Mouse (Mus musculus): ENCODE data around the gene Smim20. TPM values are rescaled to one million over a fixed set of nuclear protein-coding genes. Genes with fewer than 3 reads are reported as not detected.

The Smim20 gene
- polyA plus RNA-seq, 1 experiment: 45.9 TPM

DNA sequence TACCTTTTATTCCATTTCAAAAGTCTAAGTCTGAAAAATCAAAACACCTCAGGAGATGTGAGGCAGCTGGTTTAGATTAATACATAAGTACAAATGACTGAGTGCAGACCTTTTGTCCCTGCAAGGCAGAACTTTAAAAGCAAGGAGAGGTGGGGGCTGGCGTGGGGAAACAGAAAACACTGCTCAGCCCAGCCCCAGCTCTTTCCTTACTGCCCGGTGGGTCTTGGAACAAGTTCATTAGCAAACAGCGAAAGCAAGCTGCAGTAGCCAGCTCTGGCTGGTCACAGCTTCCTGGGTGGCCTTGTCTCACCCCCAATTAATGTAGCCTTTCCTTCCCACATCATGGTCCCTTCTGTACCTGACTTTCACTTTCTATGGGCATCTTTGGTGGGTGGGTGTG, 53.4 kb downstream of the Smim20 start:
- H3K36me3 ChIP-seq (ENCODE audit: control insufficient read depth, insufficient read depth, low read length): no peaks in the 10 kb centered on the region
- no peak overlapping the region for H3K27ac ChIP-seq (ENCODE audit: insufficient read depth, low read depth, low read length)
- no peak overlapping the region for H3K4me3 ChIP-seq (ENCODE audit: low read depth, low read length)
- WGBS: 62% methylated on average over 3 of the region's 3 CpGs
- TF ChIP-seq POLR2A (IDR thresholded peaks at IDR 0.05; ENCODE audit: low read depth, low read length) (no peak), CTCF (IDR thresholded peaks at IDR 0.05; ENCODE audit: extremely low read depth, insufficient read length, insufficient replicate concordance, low read depth, low read length) (no peak)
- no peaks in the 10 kb centered on the region for H3K4me1 ChIP-seq (ENCODE audit: control insufficient read depth, insufficient read depth, insufficient read length, low read length)
- no peaks in the 10 kb centered on the region for H3K27me3 ChIP-seq (ENCODE audit: control insufficient read depth, insufficient read depth, low read length)

DNA sequence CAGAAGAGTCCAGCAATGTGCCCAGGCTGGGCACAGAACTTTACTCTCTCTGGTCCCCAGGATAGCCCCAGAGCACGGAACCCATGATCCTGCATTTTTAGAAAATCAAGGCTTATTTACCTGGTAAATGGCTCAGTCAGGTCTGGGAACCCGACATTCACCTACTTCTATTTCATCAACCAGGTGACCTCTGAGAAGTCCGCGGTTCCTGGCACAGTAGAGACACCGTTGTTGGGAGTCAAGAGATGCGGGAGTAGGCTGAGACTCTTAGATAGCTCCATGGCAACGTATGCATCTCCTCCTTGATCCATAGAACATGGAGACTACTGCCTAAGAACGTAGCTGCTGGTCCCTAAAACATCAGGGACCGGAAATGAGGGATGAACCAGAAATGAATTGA, 55.0 kb downstream of the Smim20 start:
- Histone ChIP-seq H3K36me3 (ENCODE audit: control insufficient read depth, insufficient read depth, low read length) (no peaks in the 10 kb centered on the region), H3K27ac (ENCODE audit: insufficient read depth, low read depth, low read length) (no peak overlapping the region), H3K4me3 (ENCODE audit: low read depth, low read length) (no peak overlapping the region), H3K27me3 (ENCODE audit: control insufficient read depth, insufficient read depth, low read length) (no peaks in the 10 kb centered on the region), H3K4me1 (ENCODE audit: control insufficient read depth, insufficient read depth, insufficient read length, low read length) (no peaks in the 10 kb centered on the region)
- TF ChIP-seq CTCF (IDR thresholded peaks at IDR 0.05; ENCODE audit: extremely low read depth, insufficient read length, insufficient replicate concordance, low read depth, low read length) (no peak), POLR2A (IDR thresholded peaks at IDR 0.05; ENCODE audit: low read depth, low read length) (no peak)
- WGBS: 88% methylated on average over 9 of the region's 9 CpGs

DNA sequence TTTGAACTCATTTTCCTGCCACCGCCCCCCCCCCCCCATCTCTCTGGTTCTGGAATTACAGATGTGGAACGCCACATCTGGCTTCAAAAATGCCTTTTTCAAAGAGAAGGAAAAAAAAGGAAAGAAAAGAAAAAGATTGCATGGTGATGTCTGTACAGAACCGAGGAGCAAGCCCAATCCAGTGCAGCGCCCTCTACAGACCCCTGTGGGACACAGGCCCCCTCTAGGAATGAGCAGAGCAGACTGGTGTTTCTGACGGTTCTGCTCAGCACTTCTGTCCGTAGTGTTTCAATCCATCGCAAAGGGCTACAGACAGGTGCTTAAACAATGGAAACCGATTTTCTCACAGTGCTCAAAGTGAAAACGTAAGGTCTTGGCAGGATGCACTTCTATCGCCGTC, 55.6 kb downstream of the Smim20 start:
- WGBS: 75% methylated on average over 11 of the region's 11 CpGs
- Histone ChIP-seq H3K36me3 (ENCODE audit: control insufficient read depth, insufficient read depth, low read length) (no peaks in the 10 kb centered on the region), H3K4me3 (ENCODE audit: low read depth, low read length) (no peak overlapping the region)

DNA sequence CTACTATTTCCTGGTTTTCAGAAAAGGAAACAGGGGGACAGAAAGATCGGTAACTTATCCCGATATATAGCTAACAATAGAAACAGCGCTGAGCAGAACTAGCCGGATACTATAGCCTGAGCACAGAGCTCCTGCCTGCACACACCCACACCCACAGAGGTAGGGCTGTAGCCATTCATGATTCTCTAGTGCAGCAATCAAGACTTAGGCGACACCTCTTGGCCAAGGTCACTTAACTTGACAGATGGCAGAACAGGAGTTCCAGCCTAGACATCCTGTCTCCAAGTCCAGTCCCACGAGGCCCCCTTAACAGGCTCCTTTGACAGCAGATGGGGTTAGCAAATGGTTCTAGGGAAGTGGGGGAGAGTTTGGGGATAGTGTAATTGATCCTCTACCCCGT, 56.2 kb downstream of the Smim20 start:
- Histone ChIP-seq H3K4me3 (ENCODE audit: low read depth, low read length) (no peak overlapping the region), H3K4me1 (ENCODE audit: control insufficient read depth, insufficient read depth, insufficient read length, low read length) (no peaks in the 10 kb centered on the region), H3K27me3 (ENCODE audit: control insufficient read depth, insufficient read depth, low read length) (no peaks in the 10 kb centered on the region), H3K36me3 (ENCODE audit: control insufficient read depth, insufficient read depth, low read length) (no peaks in the 10 kb centered on the region), H3K27ac (ENCODE audit: insufficient read depth, low read depth, low read length) (no peak overlapping the region)
- TF ChIP-seq POLR2A (IDR thresholded peaks at IDR 0.05; ENCODE audit: low read depth, low read length) (no peak), CTCF (IDR thresholded peaks at IDR 0.05; ENCODE audit: extremely low read depth, insufficient read length, insufficient replicate concordance, low read depth, low read length) (no peak)
- WGBS: 43% methylated on average over 7 of the region's 7 CpGs

More for the DNA sequence above, 55.6 kb downstream of the Smim20 start:
- no peak for TF ChIP-seq POLR2A (IDR thresholded peaks at IDR 0.05; ENCODE audit: low read depth, low read length)
- TF ChIP-seq CTCF (IDR thresholded peaks at IDR 0.05; ENCODE audit: extremely low read depth, insufficient read length, insufficient replicate concordance, low read depth, low read length): no peak
- Histone ChIP-seq H3K27me3 (ENCODE audit: control insufficient read depth, insufficient read depth, low read length) (no peaks in the 10 kb centered on the region), H3K4me1 (ENCODE audit: control insufficient read depth, insufficient read depth, insufficient read length, low read length) (no peaks in the 10 kb centered on the region), H3K27ac (ENCODE audit: insufficient read depth, low read depth, low read length) (no peak overlapping the region)

DNA sequence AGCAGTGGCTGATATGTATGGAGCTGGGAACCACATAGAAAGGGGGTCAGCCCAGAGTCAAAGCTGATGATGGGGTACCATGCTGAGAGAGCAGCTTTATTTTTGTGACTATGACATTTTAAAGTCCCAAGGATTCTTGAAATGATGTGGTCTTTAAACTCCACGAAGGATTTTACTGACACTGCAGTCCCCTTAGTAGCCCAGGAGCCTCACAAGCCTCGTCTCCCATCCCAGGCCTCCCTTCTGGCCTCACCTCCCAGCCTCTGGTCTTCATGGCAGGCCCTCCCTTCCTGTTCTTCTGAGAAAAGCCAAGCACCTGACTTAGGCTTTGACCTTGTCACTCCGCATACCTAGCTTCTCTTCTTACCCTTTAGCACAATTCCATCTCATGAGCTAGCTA, 57.4 kb downstream of the Smim20 start:
- Histone ChIP-seq H3K36me3 (ENCODE audit: control insufficient read depth, insufficient read depth, low read length) (no peaks in the 10 kb centered on the region), H3K27me3 (ENCODE audit: control insufficient read depth, insufficient read depth, low read length) (no peaks in the 10 kb centered on the region), H3K27ac (ENCODE audit: insufficient read depth, low read depth, low read length) (no peak overlapping the region), H3K4me1 (ENCODE audit: control insufficient read depth, insufficient read depth, insufficient read length, low read length) (no peaks in the 10 kb centered on the region), H3K4me3 (ENCODE audit: low read depth, low read length) (no peak overlapping the region)
- WGBS: 64% methylated on average over 3 of the region's 3 CpGs
- TF ChIP-seq POLR2A (IDR thresholded peaks at IDR 0.05; ENCODE audit: low read depth, low read length) (no peak), CTCF (IDR thresholded peaks at IDR 0.05; ENCODE audit: extremely low read depth, insufficient read length, insufficient replicate concordance, low read depth, low read length) (no peak)

DNA sequence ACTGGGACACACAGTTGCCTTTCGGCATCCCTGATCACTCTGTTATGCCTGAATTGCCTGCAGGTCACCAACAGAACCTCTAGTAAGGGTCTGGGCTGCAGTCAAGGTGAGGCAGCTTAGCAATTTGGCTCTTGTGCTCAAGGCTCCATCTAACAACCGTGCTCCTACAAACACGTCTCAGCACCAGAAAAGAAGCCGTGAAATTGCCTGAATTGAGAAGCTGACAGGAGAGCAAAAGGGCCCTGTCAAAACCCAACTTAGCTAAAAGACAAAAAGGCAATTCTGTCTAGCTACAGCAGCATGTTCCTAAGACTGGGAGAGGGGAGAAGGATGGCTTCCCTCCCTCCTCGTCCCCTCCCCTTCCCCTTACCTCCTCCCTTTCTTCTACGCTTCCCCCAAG, 57.9 kb downstream of the Smim20 start:
- Histone ChIP-seq H3K36me3 (ENCODE audit: control insufficient read depth, insufficient read depth, low read length) (no peaks in the 10 kb centered on the region), H3K27me3 (ENCODE audit: control insufficient read depth, insufficient read depth, low read length) (no peaks in the 10 kb centered on the region), H3K27ac (ENCODE audit: insufficient read depth, low read depth, low read length) (no peak overlapping the region), H3K4me1 (ENCODE audit: control insufficient read depth, insufficient read depth, insufficient read length, low read length) (no peaks in the 10 kb centered on the region), H3K4me3 (ENCODE audit: low read depth, low read length) (no peak overlapping the region)
- WGBS: 58% methylated on average over 6 of the region's 6 CpGs
- TF ChIP-seq CTCF (IDR thresholded peaks at IDR 0.05; ENCODE audit: extremely low read depth, insufficient read length, insufficient replicate concordance, low read depth, low read length): no peak
- no peak for TF ChIP-seq POLR2A (IDR thresholded peaks at IDR 0.05; ENCODE audit: low read depth, low read length)

DNA sequence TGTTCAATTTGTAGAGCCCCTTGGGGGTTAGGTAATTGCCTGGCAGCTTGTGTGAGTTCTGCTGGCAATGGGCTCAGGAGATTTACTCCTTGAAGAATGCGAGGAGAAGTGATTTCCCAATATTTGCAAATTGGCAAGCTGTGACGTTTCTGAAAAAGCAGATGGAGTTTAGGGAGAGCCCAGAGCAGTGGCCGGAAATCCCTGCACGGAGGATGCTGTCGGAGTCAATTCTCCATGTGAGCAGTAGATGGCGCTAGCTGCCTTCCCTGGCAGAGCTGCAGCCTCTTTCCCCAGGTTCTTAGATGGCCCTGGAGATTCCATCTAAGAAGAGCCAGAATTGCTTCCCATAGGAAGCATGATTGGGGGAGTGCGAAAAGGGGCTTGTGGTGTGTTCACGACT, 59.1 kb downstream of the Smim20 start:
- H3K27ac ChIP-seq (ENCODE audit: insufficient read depth, low read depth, low read length): no peak overlapping the region
- no peaks in the 10 kb centered on the region for H3K27me3 ChIP-seq (ENCODE audit: control insufficient read depth, insufficient read depth, low read length)
- H3K4me1 ChIP-seq (ENCODE audit: control insufficient read depth, insufficient read depth, insufficient read length, low read length): no peaks in the 10 kb centered on the region
- TF ChIP-seq CTCF (IDR thresholded peaks at IDR 0.05; ENCODE audit: extremely low read depth, insufficient read length, insufficient replicate concordance, low read depth, low read length) (peak; percentile 92; the same call in 1 of the 2 replicates), POLR2A (IDR thresholded peaks at IDR 0.05; ENCODE audit: low read depth, low read length) (no peak)
- 5% methylated on average over 8 of the region's 8 CpGs for WGBS
- no peak overlapping the region for H3K4me3 ChIP-seq (ENCODE audit: low read depth, low read length)
- no peaks in the 10 kb centered on the region for H3K36me3 ChIP-seq (ENCODE audit: control insufficient read depth, insufficient read depth, low read length)

DNA sequence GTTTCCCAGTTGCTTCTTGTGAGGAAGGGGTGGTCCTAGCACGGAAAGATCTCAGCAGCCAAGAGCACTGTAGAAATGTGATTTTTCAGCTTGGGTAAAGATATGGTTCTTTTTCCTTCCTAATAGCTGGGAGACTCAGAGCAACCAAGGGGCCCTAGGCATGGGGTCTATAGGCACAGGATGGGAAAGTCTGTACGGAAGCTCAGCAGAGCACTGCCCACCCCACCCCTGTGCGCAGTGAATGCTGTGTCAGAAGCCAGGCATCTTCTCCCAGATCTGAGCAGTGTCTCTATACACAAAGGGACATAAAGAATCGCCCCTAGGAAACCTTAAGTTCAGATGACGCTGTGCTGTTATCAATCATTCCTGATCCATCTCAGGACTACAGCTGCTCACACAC, 59.6 kb downstream of the Smim20 start:
- WGBS: 58% methylated on average over 5 of the region's 5 CpGs

More for the DNA sequence above, 59.6 kb downstream of the Smim20 start:
- no peak overlapping the region for H3K4me3 ChIP-seq (ENCODE audit: low read depth, low read length)
- H3K36me3 ChIP-seq (ENCODE audit: control insufficient read depth, insufficient read depth, low read length): no peaks in the 10 kb centered on the region
- no peaks in the 10 kb centered on the region for H3K4me1 ChIP-seq (ENCODE audit: control insufficient read depth, insufficient read depth, insufficient read length, low read length)
- no peak overlapping the region for H3K27ac ChIP-seq (ENCODE audit: insufficient read depth, low read depth, low read length)
- TF ChIP-seq POLR2A (IDR thresholded peaks at IDR 0.05; ENCODE audit: low read depth, low read length): no peak
- TF ChIP-seq CTCF (IDR thresholded peaks at IDR 0.05; ENCODE audit: extremely low read depth, insufficient read length, insufficient replicate concordance, low read depth, low read length): no peak
- H3K27me3 ChIP-seq (ENCODE audit: control insufficient read depth, insufficient read depth, low read length): no peaks in the 10 kb centered on the region

Other genes with a start within 250 kb of the Smim20 start
- gene Slc34a2, start 229.0 kb upstream of the Smim20 start, polyA plus RNA-seq (2012; rRNA removed): 4.3 and 447 TPM in 2 replicates
- 15.0 and 35.1 TPM in 2 replicates for gene Sel1l3, start 53.2 kb upstream of the Smim20 start, polyA plus RNA-seq (2012; rRNA removed)
- gene Rbpj, start 199.1 kb downstream of the Smim20 start, polyA plus RNA-seq (2012; rRNA removed): 2.7 and 5.2 TPM in 2 replicates